Mouse (Mus musculus) T-helper 1 cell (primary cell): ENCODE results near the gene Ephb1.

Source experiments
- in situ Hi-C: fragments of 300-600 bp; cut with MboI, MseI; formaldehyde crosslinking; loops from one replicate; pipeline ENCODE4 v1.15.1; 2025; ENCODE audit warnings: high pct_unique_total_duplicates

Gene Ephb1

DNA sequence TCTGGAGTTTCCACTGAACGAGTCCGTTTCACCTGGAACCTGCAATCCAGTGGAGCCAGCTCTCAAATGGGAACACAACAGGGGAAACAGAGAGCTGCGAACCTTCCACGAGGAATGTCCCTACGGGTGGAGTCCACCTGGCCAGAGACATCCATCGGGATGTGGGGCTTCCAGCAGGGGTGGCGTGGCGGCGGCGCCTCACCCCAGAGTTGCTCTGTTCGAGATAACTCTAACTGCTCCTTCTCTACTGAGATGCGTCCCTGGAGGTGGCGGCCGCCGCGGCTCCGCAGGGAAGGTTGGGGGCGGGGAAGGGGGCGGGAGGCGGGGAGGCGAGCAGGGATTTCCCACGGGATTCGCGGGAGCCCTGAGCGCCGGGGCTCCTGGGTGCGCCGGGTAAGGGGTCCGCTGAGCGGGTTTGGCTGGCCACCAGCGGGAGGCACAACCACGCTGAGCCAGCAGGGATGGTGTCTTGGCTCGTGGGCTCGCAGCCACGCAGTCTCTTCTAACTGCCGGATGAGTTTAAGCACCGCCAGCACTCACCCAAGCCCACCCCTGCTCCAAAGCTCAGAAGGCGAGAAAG, 1.3 kb downstream of the Ephb1 start:
- in situ Hi-C loops, result loop anchor here (25.0 kb wide), 1 partner anchor 1166 kb away; no protein-coding TSS in a partner anchor

DNA sequence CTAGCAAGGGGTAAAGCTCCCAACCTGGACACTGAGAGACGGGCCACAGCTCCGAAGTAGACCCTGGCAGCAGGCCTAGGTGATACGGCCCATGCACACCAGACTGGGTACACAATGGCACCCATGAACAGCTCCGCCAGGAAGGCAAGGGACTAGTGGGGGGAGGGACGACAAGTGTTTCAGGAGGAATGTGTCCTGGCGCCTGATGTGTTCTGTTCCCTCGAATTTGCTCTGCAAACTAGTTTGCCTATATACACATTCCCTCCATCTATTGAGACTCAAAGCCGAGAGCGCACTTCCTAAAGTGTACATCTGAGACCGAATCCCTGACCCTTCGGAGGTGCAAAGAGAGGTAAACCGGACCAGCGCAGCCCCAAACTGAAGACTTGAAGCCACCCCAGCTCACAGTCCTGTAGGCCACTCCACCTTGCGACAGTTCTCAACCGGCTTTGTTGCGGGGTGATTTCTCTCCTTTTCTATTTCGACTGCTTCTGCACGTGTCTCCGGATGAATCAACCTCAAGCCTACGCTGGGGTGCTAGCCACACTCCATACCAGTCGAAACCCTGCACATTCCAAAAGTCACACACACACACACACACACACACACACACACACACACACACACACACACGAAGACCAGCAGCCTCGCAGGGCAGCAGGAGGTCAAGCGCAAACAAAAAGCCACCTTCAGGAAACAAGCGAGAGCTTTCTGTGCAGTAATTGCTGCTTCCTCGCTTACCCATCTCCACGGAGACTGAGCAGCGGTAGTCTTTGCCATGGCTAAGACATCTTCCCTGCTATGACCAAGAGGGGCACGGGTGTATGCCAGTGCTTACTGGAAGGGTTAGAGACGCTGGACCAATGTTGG, 2.1 kb downstream of the Ephb1 start:
- in situ Hi-C loops, result loop anchor here (25.0 kb wide), 1 partner anchor 1165 kb away; no protein-coding TSS in a partner anchor

DNA sequence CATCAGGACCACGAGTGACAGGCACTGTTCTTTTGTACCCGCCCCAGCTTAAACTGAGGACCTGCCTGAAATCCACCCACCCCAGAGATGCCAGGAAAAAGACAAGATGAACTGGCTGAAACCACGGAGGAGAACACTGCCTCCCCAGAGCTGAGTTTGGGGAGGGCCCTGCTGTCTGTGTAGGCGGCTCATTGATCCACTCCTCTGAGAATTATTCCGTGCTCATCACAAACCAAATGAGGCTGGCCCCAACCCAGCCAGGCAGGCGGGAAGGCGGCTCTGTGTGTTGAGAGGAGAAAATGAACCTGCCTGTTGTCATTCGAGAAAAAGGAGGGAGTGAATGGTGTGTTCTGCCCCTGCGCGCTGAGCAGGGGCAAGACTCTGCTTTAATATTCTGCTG, 2.8 kb downstream of the Ephb1 start:
- in situ Hi-C loops, result loop anchor here (25.0 kb wide), 1 partner anchor 1164 kb away; no protein-coding TSS in a partner anchor

DNA sequence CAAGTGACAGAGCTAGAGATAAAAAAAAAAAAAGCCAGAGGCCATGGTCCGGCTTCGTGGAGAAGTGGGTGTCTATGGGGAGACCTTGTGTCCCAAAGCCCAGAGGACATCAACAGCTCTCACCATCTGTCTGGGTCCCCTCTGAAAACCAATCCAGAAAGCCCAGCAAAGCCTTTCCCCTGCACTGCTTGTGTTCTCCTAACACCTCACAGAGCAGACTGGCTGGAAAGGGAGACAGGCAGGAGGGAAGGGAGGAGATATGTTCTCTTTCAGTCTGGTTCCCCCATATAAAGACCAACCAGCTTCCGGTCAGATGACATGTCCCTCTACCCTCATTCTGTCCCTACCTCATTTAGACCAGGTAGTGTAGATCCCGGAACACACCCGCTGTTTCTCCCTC, 3.3 kb downstream of the Ephb1 start:
- in situ Hi-C loops, result loop anchor here (25.0 kb wide), 1 partner anchor 1164 kb away; no protein-coding TSS in a partner anchor

DNA sequence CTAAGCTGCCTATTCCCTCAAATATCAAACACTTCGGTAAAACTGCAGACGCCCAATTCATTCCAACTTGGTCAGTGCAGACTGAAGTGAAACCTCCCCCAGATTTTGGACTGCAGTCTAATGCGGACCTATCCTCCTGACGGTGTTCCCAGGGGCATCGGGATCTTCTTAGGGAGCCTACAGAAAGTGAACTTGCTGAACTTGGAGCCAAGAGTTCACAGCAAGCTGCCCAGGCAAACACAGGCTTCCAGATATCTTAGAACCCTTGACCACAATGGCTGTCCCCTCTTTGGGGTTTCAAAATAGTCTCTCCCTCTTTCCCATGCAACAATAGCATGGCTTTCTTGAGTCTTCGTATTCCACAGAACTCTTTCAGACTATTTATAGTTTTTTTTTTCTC, 3.8 kb downstream of the Ephb1 start:
- in situ Hi-C loops, result loop anchor here (25.0 kb wide), 1 partner anchor 1163 kb away; no protein-coding TSS in a partner anchor

DNA sequence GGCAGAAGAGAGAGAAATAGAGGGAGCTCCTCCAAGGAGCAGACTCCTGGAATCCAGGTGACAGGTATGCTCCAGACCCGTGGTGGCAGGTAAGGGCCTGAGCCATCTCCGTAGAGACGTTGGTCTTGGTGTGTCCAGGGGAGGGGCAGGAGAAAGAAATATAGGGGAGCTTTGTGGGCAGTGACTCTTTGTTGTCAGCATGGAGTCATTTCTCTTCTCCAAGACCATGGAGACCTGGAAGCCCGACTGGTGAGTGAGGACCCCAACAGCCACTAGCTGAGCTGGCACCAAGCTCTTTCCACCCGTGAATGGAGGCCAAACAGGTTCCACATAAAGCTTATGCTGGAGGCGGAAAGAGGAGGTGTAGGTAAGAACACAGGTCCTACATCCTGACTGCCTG, 4.4 kb downstream of the Ephb1 start:
- in situ Hi-C loops, result loop anchor here (25.0 kb wide), 1 partner anchor 1163 kb away; no protein-coding TSS in a partner anchor

DNA sequence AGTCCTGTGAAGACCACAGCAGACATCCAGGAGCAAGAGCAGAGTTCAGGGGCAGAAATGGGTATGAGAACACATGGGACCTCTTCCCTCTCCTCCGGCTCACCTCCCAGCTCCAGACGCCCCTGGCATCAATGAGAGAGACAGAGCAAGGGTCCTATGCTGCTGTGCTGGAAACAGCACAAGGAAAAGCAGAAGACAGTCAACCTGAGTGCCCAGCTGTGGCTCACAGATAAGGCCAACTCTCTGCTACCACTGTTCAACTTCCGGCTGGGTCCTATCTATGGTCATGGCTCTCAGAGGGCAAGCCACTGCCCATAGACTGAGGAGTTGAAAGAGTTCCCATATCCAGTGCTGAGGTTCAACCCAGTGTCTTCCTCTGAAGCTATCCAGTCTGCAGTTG, 7.7 kb downstream of the Ephb1 start:
- in situ Hi-C loops, result no loop called here

DNA sequence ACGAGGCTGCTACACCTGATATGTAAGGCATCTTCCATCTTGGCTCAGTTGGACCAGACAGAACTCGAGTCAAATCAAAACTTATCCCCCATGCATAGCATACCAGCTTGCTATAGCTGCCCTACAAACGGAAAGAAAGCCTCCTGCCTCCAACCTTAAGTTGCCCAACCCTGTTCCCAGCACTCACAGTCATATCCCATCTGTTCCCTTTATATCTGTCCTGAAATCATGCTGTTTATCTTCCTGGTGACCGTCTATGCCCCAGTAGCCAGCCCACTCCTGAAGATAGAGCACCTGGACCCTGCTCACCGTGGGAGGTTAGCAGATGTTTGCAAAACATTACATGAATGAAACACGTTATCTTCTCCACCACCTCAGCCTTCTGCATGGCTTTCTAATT, 9.0 kb downstream of the Ephb1 start:
- in situ Hi-C loops, result no loop called here

DNA sequence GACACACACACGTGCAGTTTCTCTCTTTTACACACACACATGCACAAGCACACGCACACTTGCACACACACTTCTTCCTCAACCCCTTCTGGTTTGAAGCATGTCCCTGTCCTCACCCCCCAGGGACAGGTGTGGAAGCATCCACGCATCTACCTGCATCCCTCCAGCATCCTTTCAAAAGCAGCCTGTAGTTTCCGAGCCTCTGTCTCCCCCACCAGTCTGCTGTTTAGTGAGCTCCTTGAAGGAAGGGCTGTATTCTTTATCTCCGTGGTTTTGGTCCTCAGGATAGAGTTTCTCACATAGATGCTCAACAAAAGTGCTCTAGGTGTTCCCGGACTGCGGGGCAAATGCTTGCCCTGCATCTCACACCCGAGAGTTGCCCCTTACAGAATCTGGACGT, 9.4 kb downstream of the Ephb1 start:
- in situ Hi-C loops, result no loop called here

DNA sequence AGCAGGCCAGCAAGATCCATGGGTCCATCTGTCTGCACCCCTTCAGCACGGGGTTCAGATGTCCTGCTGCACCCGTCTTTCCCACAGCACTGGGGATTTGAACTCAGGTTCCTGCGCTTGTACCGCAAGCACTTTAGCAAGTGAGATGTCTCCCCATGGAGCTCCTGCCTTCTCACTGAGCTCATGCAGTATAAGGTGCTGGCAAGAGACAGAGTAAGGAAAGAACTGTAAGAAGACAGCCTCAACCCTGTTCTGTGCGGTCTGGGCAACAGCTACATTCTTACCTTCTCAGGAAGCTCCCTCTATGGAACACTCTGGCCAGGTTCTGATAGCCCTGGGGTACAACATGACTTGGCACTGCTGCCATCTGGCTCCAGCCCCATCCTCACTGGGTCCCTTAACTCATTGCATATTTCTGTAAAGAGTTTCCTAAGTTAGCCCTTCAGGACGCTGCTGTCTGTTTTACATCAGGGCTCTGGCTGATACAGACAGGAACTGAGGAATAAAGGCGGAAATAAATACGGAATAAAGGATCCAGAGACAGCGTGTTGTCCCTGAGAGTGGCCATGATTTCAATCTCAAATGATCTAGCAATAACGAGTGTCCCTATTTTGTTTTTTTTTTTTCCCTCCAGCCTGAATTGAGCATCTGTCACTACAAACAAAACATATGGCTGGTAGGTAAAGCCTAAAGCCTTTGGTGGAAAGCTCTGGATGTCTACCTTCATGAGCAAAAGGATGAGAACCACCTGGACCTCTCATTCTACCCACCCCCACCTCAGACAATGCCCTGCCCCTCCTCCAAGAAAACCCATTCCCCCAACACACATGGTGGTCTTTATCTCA, 10.2 kb downstream of the Ephb1 start:
- in situ Hi-C loops, result no loop called here

DNA sequence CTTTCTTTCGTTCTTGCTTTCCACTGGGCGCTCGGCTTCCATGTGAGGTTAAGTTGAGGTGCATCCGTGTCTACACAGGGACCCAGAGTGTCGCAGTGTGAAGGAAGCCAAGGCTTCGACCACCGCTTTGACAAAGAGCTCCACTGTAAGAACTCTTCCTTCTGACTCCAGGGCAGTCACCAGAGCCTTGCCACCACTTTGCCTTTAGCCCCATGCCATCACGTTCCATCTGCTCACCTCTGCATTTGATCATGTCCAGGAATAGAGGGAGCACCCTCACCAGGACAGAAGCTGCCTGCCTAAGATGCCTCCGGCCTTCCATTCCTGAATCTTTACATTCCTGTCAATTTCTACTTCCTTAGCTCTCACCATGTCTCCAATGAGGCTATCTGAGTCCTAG, 11.4 kb downstream of the Ephb1 start:
- in situ Hi-C loops, result no loop called here

DNA sequence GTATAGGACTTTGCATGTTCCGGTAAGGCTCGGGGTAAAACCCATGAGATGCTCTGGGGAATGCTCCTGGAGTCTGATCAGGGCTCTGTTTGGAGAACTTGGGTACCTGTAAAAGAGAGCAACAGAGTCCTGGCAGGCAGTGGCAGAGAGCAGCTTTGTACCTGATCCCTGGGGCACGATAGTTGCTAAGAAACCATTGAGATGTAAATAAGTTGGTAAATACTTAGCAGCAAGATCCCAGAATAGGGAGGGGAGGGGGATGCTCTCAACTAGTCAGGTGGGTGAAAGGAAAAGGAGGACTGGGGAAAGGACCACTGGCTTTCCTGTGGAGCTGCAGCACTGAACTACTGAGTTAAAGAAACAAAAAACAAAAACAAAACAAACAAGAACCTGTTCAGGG, 12.5 kb downstream of the Ephb1 start:
- in situ Hi-C loops, result no loop called here

DNA sequence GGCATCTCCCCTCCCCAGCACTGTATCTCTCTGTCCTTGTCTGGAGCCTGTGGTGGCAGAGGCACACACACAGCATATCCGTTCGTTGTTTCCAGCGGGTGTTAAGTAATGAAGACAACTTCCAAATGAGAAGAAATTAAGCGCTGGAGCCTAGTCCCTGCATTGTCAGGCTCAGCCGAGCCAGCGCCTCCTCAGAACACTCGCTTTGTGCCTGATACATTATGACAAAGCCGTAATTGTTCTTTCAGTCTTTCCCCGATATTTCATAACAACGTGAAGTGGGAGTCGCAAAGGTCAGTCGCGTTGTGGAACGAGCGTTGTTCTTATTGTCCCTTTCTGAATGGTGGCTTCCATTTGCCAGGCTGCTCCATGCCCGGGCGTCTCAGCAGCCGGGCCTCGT, 13.7 kb downstream of the Ephb1 start:
- in situ Hi-C loops, result no loop called here

DNA sequence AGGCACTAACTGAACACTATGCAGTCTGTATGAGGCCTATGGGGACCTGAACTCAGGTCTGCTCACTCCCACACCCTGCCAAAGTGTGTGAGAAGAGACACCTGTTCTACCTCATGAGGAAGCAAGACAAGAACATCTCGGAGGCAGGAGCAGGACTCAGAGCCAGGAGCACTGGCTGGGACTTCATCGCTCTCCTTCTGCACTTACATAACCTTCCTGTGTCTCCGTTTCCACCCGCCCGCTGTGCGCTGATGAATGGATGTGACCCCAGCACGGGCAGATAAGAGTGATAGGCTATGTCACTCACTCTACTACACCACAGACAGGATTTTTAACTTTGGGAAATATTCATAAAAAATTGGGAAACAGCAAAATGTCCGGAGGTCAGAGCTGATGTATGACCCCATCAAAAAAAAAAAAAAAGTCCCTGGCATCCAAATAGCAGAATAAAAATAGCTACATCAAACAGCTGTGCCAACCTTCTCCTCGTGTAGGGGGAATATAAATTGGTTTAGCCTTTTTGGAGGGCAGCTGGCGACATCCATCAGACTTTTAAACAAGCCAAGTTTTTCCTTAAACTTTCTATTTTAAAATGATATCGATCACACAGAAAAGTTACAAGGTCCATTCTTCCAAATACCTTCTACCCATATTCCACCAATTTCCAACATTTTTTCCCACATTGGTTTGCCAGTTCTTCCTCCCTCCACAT, 18.8 kb downstream of the Ephb1 start:
- in situ Hi-C loops, result no loop called here

DNA sequence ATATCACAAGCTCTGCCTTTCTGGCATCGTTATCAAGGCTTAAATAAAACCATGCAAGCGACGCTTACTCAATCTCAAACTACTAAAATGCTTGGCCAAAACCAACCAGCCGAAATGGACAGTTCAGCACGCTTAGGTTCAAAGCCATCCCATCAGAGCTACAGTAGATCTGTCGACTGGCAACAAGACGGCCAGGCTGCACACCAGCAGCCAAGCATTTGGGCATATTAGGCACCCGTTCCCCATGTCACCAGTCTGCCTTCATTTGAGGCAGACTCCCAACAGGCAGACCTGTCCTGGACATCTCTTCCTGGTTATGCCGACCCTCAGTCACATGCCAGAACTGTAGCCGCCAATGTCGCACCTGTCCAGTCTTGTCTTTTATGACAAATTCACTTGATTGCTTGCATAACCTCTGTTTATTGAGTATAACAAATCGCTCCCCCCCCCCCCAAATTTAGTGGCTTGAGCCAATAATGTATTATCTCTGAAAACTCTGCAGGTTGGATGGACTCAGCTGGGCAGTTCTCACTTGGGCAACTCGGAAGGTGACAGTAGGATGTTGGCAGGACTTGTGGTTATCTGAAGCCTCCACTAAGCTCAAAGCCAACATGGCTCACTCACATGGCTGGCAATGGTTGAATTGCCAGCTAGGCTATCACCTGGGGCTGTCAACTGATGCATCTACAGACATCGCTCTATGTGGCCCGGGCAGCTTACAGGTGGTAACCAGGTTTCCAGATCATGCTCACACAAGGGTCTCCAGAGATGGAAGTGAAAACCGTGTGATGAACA, 24.0 kb downstream of the Ephb1 start:
- in situ Hi-C loops, result no loop called here

DNA sequence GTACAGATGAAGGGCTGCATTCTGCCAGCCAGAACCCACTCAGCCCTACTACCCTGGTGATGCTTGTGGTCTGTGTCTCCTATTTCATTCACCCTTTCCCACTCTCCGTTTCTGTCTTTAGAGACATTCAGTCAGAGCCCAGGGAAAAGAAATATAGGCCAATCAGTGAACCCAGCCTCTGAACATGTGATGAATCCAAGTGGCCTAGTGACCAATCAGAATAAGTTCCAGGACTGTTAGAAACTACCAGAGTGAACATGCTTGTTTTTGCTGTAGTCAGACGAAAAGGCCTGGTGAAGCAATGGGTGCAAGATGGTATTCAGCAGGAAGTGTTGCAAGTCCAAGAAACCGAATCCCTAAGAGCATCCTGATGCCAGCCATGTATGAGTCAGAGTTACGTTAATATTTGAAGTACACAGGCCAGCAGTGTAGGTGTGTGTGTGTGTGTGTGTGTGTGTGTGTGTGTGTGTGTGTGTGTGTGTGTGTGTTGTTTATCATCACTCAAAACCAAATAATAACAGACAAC, 26.8 kb downstream of the Ephb1 start:
- in situ Hi-C loops, result no loop called here

DNA sequence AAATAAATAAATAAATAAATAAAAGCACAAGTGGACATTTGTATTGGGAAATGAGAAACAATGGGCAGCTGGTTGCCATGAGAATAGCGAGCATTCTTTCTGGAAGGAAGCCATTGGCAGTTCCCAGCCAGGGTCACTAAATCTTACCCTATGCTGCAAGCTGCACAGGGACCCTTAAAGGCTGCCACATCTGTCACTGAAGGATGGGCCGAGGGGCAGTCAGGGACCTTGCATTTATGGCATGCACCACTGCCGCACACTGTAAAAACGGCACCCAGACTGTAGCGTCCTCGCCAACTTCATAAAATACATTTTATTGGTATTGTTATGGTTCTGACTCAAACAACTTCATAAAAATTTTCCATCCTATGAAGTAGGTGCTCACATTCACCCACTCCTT, 39.1 kb downstream of the Ephb1 start:
- in situ Hi-C loops, result no loop called here

DNA sequence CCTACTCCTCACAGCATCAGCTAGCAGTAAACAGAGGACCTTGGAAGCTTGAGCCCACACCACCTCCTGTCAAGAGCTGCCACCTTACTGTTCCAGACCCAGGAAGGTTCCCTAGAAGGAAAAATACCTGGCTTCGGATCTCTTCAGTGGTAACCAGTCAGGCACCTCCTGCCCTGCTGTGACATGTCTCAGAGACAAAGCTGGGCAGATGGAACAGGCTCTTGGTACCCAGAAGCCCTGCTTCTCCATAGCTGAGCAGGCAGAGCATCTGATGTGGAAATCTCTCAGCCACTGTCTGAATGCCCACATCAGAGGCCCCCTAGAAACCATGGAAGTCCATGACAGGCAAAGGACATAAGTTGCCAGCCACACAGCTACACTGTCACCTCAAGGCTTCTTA, 39.7 kb downstream of the Ephb1 start:
- in situ Hi-C loops, result no loop called here

DNA sequence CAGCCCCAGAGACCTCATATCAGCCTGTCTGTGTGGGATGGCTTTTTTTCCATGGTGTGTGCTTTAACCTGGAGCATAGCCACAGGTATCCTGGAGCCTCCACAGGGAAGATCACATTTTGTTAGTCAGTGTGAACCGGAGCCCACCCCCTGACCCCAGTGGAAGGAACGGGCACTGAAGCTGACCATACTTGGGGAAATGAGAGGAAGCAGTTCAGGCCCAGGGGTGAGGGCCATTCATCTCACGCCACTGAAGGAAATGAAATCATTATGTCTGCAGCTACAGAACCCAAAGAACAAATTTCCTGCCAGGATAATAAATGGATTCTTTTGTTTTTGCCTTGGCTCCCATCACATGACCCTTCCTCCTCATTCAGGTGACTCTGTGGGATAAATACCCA, 44.1 kb downstream of the Ephb1 start:
- in situ Hi-C loops, result no loop called here

DNA sequence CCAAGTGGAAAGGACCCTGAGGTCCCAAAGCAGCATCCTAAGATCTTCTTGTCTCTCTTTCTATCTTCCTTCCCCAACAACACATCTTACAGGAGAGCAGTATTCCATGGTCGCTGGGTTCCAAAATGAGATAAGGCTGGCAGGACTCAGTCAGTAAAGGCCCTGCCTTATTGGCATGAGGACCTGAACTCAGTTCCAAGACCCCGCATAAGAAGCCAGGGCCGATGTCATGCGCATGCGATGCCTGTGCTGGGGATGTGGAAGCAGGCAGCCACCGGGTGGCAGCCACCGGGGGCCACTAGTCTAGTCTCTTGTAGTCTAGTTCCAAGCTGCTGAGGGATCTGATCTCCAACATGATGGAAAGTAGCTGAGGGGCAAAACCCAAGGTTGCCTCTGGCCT, 45.2 kb downstream of the Ephb1 start:
- in situ Hi-C loops, result no loop called here
